Mouse (Mus musculus) lung, adult 18-20 months (tissue): ENCODE results near the gene Washc1.
"Not testable (repeated sequence)": the region's sequence is repeated elsewhere in the genome, so short reads cannot be mapped to it uniquely, and the experiment has no call there.

Experiments
- DNase-seq, 2 experiments: peaks; one replicate each; pipeline ENCODE4 v3.0.0; 2022; ENCODE audit warnings: mixed read lengths in 2 of 2

The Washc1 gene

DNA sequence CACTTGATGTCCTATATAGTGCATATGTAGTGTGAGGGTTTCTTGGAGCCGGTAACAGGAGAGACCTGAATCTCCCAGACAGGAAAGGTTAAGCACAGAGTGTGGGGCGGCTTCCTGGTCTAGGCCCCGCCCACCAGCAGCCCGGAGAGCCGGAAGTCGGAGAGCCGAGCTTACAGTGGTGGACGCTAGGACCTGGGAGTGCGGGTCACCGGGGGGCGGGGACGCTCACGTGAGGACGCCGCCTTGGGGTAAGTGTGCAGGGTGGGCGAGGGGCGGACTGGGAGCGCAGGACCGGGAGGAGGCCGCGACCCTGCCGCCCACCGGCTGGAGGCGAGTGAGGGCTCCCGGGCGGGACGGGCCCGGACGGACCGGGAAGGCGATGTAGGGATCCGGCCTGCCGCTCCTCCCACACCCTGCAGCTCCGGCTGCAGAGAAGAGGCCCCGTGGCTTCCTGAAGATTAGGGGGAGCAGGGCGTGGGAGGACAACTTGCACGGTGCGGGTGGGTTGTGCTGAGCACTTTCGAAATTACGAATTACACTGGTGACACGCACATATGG, at the start of gene Washc1:
Gene Washc1 (plus strand): TSS at position 144 of the 558 bp plus-strand sequence.
- DNase-seq, result peak; percentile 90 to 92

- DNase-seq, result no peak
Measured at GRCm38 (mm10) chr17:66065115-66065514, 46.2 kb upstream of the Washc1 start.

GRCm38 (mm10) chr17:66069036-66069435, 42.3 kb upstream of the Washc1 start:
- not testable (repeated sequence) for DNase-seq

DNA sequence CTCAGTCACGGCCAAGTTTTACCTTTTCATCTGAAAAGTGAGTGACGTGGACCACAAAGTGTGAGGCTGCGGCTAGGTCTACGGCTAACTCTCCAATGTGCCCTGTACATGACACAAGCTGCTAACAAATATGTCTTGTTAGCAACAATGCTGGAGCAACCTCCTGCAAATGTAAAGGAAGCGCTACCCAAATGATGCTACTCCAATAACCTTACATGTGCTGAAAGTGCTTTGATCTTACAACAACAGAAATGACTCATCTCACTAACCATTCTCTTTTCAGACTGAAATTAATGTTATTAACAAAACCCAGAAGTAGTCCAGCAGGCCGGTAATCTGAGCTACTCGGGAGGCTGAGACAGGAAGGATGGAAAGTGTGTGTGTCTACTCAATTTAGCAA, 37.4 kb upstream of the Washc1 start:
- DNase-seq, result no peak

GRCm38 (mm10) chr17:66075827-66076173, 35.5 kb upstream of the Washc1 start:
- DNase-seq, result peak; percentile 10 to 30

- peak; percentile 42 to 51 for DNase-seq
Measured at GRCm38 (mm10) chr17:66076174-66076927, 35.0 kb upstream of the Washc1 start.

DNA sequence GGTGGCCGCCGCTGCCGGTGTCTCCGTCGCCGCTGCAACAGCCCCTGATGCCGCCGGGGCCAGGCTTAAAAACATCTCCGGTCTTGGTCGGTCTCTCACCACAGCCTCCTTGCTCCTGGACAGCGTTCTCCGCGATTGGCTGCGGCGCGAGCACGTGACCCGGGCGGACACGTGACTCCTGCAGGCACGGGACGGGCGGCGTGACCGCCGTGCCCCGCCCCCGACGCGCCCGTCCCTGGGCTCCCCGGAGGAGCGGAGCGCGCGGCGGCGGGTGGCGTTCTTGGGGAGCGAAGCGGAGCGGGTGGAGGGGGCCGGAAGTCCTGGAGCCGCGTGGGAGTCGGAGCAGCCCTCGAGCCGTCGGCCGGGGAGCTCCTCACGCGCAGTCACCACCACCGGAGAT, 34.4 kb upstream of the Washc1 start, which contains the start of gene Ankrd12:
Gene Ankrd12 (minus strand): TSS at position 156 of the 400 bp plus-strand sequence.
- peak; percentile 96 for DNase-seq

DNA sequence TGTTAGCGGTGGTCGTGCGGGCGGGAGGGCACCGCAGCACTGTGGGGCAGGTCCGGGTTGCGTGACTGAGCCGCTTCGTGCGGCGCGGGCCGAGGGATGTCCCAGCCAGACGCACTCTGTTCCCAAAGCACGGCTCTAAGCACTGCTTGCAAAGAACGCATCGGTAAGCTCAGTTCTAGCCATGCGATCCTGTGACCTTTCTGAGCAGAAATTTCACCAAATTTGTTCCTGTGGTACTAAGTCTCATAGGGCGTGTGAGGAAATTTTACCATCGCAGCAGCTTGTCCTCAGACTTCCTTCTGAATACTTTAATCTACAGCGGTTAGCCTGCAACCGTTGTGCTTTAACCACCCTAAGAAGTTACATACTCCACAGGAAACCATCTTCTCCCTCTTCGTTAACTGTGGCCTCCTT, 33.9 kb upstream of the Washc1 start:
- no peak for DNase-seq

GRCm38 (mm10) chr17:66084486-66084885, 26.9 kb upstream of the Washc1 start:
- DNase-seq, result no peak

- no peak for DNase-seq
Measured at GRCm38 (mm10) chr17:66085038-66085437, 26.3 kb upstream of the Washc1 start.

GRCm38 (mm10) chr17:66090251-66090650, 21.1 kb upstream of the Washc1 start:
- DNase-seq, result no peak

DNA sequence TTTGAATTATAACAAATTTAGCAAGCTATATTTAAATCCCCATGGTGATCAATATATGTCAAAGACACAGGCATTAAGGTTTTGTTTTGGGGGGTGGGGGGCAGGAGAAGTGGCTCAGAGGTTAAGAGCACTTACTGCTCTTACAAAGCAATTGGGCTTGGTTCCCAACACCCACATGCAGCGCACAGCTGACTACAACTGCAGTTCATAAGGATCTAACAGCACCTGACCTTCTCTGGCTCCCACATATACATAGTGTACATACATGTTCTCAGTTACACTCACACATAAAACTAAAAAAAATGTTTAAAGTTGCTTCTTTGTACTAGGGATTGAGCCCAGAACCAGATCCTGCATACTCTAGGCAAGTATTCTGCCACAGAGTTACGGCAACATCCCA, 20.0 kb upstream of the Washc1 start:
- DNase-seq, result no peak

DNA sequence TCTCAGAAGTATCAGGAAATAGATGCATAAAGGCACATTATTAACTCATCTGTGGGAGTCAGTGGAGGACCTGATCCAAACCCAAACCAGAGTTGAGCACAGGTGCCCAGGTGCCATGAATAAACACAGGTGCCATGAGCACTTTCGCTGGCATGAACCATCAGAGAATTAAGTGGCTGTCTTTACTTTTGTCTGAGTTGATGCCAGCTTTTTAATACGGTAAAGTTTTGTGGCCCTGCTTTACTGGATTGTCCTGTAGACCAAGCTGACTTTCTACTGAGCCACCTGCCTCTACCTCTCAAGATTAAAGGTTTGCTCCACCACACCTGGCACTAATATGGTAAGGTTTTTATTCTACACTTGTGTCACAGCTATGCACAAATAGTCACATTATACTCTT, 19.3 kb upstream of the Washc1 start:
- no peak for DNase-seq

DNA sequence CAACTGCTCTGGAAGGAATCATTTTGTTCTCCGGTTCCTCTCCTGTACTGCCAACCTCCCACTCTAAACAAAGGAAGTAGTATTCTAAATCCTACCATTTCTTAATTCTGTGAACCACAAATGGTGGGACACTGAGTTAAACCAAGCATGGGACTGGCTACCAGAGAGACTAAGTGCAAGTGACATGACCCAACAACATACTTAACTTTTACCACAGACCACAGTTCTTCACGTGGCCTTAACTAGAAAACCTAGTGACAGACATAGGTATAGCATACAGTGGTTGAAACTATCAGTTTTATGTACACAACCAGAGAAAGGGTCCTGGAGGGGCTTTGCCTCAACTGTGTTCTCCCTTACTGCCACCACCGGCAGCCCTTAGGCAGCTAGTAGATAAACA, 18.7 kb upstream of the Washc1 start:
- DNase-seq, result no peak

GRCm38 (mm10) chr17:66100566-66101379, 10.6 kb upstream of the Washc1 start:
- DNase-seq, result no peak

DNA sequence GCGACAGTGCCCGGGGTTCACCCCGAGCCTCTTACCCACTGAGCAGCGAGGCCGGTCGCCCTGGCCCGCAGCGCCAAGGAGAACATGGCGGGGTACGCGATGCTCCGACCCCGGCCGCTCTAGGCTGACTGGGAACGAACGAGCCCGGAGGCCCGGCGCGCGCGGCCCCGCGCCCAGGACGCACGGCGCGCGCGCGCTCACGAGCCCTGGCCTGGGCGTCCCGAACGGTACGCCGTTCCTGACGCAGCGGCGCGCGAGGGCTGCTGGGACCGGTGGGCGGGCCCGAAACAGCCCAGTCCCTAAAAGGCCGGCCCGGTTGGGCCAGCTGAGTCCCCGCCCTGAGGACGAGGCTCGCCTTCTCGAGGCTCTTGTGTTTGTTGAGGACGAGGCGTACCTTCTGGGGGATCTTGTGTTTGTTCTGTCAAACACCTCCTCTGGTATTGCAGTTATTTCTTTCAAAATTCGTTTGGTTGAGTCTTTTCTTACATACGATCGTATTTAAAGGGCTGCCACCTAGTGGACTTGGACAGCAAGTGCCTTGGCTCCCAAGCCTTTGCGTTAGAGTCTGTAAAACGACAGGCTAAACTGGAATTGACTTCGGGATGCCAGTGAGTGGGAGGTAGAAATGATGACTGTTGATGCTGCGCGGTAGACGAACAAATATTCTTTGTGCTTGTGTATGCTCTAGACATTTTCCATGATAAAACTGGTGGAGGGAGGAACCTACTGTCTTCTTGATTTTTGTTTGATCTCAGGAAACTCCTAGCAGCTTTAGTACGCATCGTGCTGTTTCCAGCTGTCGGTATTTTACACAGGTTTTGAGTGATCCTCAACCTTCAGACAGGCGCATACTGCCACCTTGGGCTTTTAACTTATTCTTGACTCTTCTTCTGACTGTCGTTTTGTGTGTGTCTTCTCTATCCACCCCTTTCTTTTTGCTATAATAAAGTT, 9.7 kb upstream of the Washc1 start, which contains the start of gene Ndufv2:
Gene Ndufv2 (minus strand): TSS at position 180 of the 951 bp plus-strand sequence.
- DNase-seq, result peak; percentile 92 to 95

DNA sequence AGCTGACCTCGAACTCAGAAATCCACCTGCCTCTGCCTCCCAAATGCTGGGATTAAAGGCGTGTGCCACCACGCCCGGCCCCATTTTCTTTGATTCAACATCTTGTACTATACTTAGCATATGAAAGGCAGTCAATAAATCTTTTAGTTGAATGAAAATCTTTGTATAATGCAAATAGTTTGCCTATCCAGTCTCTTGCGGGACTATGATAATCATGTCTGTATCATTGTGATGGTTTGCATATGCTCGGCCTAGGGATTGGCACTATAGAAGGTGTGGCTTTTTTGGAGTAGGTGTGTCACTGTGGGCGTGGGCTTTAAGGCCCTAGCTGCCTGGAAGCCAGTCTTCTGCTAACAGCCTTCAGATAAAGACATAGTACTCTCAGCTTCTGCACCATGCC, 7.3 kb upstream of the Washc1 start:
- no peak for DNase-seq

DNA sequence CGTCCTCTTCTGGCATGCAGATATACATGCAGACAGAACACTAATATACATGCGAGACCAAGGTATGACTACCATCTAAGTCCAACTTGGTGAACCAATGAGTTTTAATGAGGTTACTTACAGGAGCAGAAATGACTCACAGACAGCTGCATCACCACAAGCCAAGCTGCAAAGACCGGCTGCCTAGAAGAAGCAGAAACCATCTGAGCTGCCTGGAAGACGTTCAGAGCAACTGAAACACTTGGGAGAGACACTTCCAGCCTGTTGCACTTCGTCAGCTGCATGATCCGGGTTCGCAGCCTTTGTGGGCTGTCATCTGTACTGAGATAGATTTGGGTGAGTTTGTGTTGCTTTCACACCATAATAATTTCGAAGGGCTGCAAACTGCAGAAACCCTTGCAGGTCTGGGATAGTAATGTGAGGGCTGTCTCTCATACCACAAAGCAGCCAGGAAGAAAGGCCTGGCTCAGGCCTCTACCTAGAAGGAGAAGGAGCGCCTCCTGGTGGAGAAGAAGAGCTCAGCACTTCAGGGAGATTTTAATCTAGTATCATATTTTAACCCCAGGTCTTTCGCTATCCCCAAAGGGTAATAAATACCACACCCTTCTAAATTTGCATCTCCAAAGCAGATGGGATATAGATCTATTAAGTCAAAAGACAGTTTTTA, 4.6 kb upstream of the Washc1 start:
- peak; percentile 48 to 63 for DNase-seq

DNA sequence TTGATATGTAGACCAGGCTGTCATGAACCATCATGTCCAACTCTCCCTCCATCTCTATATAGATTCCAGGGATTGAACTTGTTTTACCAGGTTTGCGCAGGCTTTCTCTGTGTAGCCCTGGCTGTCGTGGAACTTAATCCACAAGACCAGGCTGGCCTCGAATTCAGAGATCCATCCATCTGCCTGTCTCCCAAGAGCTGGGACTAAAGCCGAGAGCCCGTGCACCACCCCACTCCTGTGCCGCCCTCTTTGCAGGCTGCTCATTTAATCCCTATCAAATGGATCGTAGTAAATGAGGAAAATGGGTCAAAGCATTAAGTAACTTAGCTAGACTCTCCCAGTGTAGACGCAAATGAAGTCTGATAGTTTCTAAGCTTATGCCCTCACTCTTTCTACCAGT, 3.9 kb upstream of the Washc1 start:
- DNase-seq, result no peak

DNA sequence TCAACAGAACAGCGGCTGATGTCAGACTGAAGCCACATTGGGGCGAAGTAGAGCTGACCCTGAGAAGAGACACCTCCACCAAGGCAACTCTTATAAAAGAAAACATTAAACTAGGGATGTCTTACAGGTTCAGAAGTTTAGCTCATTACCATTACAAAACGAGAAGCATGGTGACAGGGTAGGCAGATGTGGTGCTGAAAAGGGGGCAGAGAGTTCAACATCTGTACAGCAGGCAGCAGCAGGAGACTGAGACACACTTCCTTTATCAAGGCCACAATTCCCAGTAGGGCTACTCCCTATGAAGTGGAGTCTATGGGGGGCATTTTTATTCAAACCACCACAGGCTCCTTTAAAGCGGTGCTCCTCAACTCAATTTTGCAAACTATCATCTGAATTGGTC, 3.1 kb upstream of the Washc1 start:
- DNase-seq, result no peak

GRCm38 (mm10) chr17:66110746-66111145, 599 bp upstream of the Washc1 start:
- no peak for DNase-seq

DNA sequence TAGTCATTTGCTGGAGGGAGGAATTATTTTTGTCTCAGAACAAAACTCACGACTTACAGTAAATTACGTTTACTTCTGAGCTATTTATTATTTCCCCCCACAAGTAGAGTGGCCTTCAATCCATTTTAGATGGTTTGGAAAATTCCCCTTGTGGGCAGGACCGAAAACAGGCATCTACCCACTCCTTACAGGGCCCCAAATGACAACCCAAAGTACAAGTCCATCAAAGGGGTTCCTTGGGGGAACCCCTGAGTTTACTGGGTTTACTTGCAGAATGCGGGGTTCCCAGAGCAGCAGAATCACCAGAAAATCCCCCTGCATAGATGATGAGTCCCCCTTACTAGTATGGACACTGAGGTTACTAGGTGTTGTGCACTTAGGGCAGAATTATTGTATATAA, 821 bp downstream of the Washc1 start:
- no peak for DNase-seq
